Mouse (Mus musculus): ENCODE results near the gene Pde4d.

The Pde4d gene

DNA sequence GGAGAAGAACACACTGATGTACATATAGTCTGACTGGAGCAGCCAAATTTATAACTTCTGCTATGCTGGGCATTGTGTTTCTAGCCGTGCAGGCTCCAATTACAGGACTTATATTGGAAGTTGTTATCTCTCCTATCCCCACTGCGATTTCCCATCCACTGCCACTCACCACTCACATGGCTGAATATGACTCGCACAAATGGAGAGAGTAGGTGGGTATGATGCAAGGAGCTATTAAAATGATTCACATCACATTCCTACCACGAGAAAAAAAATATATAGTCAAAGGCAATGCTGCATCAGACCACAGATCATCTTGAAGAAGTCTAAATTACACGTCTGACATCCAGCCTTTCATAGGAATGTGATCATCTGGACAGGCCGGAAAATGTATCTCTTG is 725.5 kb downstream of the Pde4d start:
- DNase-seq (ENCODE audit: low spot score): no peak

DNA sequence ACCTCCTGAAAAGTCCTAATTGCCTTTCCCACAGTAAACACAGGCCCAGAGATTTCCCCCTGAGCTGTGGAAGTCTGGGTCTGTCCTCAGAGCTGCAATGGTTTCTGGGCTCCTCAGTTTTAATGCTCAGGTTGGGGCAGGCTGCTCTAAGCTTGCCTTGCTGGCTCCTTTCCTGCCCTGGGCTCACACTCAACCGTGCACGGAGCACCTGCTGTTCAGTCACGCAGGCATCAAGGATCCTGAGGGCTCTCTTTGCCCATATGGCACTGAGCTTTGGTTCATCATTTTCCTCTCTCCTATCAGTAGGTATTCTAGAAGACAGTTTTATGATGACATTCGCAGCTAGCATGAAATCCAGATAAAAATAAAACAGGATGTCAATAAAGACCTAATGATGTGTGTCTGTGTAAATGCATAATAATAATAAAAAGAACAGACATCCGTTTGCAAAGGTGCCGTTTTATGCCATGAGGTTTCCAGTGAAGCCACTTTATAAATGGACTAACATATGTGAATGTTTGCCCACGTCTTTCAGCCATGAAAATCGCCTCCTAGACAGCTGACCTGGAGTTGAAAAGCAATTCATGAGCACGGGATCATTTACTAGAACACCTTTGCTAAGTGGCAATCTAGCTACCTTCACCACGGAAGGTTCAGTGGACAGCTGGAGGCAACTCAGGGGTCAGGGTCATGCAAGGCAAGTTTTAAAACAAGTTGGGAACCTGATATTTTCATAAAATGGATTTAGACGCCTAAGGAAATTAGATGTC is 726.3 kb downstream of the Pde4d start:
- no peak for DNase-seq (ENCODE audit: low spot score)

DNA sequence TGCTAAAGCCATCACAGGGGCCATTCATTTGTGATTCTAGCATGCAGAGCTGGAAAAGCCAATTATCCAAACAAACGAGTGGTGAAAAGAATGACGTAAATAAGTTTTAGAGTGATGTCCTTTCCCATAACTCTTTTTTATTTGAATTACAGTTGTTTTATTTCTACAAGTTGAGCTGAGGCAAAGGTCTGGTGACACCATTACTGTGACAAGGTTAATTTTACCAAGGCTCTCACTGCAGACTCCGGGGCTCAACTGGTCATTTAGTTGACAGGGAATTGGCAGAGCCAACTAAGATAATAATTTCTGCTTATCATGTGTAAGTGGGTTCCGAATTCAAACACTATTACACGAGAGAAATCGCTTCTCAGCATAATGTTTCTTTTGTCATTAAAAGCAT is 731.6 kb downstream of the Pde4d start:
- DNase-seq (ENCODE audit: low spot score): no peak

DNA sequence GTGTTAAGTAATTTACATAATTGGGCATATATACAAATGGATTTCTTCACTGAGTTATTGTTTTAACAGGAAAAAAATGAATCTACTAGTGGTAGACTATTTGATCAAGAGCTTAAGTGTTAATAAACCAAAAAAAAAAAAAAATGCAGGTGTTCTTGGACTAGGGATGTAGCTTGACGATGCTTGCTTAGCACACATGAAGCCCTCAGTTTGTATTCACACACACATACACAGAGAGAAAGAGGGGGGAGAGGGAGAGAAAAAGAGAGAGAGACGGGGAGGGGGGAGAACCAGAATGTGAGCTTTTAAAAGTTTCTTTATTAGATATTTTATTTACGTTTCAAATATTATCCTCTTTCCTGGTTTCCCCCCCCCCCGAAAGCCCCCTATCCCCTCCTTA is 740.9 kb downstream of the Pde4d start:
- no peak for DNase-seq (ENCODE audit: low spot score)

DNA sequence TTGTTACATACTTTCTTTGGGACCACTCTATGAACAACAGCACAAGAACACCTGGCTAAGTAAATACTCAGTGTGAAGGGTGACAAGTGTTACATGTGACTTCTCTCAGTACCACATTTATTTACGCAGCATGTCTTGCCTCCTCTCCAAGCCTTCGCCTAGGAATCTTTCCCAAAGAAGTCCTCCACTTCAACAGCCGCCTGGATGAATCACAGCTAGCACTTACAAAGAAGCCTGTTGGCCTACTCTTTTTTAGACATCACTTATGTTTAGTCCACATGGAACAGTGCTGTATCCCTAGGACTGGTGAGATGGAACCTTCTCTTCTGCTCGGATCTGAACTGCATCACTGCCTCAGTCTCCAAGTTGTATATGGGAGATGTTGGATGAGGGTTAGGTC is 741.4 kb downstream of the Pde4d start:
- DNase-seq (ENCODE audit: low spot score): no peak

DNA sequence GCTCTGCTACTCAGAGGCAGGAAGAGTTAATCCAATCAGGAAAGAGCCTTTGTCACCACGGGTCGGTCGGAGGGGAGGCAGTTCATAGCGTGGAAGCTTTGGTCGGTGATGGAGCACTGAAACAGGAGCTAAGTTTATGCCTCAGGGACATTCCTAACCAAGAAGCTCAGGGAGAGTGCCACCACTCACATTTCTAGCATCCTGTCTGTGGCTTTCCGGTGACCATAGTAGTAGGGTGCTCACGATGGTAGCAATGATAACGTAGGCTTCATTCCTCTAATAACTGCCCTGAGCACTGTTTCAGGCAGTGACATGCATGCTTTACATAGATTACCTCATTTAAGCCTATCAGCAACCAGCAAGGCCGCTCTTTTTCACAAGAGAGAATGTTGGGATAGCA is 755.8 kb downstream of the Pde4d start:
- no peak for DNase-seq (ENCODE audit: low spot score)

DNA sequence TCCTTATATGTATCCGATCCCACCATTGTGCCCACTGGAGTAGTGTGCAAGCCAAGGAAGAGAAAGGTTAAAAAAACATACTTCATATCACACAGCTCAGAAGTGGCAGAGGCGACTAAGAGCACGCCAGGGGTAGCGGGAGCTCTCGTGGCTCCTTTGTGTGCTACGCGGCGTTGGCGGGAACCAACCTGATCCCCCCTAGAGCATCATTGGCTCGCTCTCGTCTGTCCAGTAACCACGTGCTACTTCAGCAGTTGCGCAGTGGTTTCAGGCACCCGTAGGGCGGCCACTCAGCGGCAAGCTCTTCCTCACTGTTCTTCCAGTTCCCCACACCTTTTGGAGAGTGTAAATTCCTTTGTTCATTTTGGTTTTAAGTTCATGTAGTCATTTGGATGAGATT is 758.9 kb downstream of the Pde4d start:
- no peak for DNase-seq (ENCODE audit: low spot score)

DNA sequence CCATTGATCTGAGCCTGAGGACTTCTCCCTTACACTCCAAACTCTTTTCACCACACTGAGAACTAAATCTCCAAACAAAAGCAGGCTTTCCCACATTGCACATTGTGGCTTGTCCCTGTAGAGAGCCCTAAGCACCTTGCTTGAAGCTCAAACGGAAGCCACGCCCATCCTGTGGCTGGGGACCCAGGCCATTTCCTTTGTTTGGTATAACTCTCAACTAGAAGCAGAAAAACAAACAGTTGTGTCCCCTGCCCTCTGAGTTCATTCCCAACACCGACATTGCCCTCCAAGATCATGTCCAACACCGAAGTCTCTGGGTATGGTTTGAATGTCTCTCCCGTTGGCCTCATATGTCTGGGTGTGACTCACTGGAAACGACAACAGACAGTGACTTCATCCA is 759.7 kb downstream of the Pde4d start:
- no peak for DNase-seq (ENCODE audit: low spot score)

DNA sequence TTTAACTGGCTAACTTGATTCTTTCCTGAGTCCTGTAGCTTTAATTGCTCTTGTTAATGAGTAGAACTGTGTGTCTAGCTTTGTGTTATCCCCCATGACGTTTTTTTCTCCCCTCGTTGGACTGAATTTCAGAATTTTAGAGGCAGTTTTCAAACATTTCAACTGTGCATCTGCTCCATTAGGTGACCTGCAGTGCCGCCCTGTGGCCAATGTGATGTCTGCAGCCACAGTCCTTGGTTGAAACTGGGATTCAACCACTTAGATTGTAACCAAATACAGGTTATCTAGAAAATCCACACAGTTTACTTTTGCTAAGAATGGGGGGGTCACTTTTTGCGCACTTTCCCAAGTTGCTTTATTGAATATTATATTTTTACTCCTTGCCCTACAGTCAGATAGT is 760.7 kb downstream of the Pde4d start:
- no peak for DNase-seq (ENCODE audit: low spot score)

DNA sequence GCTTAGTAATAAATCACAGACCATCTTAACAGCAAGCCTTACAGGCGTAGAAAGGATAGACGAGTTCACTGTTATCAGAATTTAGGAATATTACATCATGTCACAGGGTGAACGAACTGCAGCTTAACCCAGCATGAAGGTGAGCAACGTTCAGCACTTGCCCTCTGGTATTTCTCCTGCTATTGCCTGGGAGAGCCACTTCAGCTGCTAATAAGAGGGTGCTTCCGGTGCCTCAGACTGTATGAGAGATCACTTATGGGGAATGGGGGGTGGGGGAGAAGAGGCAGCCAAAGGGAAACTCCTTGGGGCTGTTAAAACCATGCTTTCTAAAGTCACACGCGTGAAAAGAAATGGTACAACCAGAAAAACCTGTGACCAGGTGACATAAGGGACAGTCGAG is 761.7 kb downstream of the Pde4d start:
- DNase-seq (ENCODE audit: low spot score): no peak

DNA sequence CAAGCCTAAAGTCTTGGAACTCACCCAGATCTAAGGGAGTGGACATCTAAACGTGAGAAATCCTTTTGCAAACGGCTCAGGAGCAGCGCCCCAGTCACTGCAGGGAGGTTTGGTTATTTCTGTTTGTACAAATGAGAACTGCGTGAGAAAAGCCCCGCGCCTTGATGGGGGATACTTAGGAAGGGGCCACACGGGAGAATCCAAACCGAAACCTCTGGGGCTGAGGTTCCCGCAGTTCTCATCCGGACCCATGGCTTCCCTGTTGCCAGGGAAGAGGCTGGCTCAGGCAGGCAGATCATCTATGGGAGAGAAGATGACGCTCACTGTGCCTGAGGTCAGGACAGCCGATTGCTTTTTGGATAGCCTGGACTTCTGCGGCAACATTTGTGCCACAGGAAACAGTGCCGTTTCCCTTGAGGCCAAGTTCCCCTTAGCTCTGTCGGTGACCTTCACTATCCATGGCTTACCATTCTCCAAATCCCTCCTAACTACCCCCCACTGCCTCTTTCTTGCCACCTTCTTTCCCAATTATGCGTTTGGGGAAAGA is 762.3 kb downstream of the Pde4d start:
- no peak for DNase-seq (ENCODE audit: low spot score)

DNA sequence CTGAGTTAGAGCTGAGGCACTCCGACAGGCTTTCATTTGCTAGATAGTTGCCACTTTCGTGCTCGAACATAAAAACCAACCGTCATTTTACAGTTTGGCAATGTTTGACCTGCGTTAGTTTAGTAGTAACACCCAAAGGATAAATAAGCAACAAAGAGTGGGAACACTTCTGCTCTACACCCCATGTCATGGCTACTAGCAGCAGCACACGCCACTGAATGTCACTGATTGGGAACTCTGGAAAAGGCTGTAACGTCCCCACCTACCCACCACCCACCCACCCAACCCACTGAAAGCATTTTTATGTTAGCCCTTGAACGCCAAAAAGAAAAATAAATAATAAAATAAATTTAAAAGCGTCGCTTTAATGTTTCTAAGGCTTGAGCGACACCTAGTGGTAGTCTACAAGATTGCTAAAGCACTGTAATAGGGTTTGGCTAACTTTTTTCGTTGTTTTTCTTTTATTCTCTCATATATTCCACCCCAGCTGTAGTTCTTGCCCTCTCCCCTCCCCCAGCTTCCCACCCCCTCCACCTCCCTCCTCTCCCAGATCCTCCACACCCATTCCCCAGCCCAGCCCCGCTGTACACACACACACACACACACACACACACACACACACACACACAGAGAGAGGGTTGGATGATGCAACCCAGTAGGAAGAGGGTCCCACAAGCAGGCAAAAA is 763.2 kb downstream of the Pde4d start:
- DNase-seq (ENCODE audit: low spot score): no peak

DNA sequence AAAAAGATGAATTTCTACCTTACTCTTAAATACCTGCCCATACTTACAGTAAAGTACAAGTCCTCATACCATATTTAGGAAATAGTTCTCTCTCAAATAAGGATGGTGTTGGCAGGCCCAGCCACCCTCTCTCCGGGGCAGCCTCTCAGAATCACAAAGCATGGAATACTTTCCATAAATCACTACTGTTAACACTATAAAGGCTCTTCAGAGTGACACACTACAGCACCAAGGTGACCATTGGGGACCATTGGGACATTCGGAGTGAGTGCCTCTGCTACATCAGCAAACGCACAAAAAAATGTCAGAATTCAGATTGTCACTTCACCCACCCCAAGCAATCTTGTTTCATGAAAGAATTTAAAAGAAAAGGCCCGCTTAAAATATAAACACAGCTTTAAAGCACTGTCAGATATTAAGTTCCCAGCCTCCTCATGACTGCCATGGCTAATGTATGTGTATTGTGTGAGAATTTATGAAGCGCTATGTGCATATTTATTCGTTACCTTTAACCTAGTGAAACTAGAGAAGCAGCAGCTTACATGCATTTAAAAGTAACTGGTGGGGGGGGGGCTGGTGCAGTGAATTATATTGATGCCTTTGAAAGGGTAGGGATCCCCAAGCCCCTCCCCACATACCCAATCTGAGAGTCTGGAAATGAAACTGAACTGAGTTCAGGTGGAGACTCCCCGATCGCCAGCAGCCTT is 769.4 kb downstream of the Pde4d start:
- DNase-seq (ENCODE audit: low spot score): no peak

DNA sequence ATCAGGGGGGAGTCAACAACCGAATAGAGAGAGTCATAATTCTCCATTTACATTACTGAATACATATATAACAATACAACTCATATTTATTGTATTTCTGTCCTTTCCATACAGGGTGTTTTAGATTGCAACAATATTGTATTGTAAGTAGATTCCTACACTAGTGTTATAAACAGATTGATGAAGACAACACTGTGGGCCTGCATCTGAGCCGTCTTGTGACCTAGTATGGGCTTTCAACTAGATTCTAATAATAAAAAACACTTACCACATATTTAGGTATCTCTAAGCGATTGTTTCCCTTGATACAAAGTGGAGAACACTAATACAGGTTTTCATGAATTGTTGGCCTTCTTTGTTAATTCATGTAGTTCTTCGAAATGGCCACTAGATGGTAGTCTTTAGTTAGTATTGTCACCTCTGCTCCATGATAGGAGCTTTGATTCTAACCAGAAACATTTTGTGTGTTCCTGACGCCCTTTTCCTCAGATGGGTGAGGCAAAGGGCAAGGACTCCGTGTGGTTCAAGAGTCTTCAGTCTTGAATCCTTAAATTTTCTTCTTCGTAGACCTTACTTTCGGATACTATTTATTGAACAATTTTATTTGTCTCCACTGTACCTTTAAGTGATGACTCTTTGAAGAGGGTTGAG is 779.3 kb downstream of the Pde4d start:
- no peak for DNase-seq (ENCODE audit: low spot score)

DNA sequence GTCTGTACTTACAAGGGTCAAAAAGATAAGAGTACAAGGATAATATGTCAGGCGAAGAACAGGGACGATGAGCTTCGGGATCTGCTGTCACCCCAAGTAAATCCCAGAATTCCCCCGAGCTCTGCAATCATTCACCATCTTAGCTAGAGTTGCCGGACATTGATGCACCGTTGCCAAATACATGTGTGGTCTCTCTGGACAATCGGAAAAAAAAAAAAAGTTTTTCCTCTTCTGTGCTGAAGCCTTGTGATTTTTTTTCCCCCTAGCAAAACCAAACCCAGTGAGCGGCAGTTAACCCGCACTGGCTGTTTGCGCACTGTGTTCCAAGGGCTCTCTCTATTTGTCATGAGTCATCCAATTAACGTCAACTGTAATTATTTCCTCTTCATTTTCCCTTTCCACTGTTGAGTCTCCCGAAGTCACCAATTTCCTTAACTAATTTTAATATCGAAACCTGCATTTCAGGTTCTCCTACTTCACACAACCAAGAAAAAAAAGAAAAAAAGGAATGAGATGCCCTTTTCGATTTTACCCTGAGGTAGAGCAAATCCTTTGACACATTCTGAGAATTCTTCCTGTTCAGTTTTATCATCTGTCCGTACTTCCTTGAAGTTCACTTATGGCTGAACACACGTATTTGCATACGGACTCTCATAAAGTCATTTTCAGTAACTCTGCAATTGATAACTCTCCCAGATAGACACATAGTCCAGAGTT is 780.0 kb downstream of the Pde4d start:
- no peak for DNase-seq (ENCODE audit: low spot score)

DNA sequence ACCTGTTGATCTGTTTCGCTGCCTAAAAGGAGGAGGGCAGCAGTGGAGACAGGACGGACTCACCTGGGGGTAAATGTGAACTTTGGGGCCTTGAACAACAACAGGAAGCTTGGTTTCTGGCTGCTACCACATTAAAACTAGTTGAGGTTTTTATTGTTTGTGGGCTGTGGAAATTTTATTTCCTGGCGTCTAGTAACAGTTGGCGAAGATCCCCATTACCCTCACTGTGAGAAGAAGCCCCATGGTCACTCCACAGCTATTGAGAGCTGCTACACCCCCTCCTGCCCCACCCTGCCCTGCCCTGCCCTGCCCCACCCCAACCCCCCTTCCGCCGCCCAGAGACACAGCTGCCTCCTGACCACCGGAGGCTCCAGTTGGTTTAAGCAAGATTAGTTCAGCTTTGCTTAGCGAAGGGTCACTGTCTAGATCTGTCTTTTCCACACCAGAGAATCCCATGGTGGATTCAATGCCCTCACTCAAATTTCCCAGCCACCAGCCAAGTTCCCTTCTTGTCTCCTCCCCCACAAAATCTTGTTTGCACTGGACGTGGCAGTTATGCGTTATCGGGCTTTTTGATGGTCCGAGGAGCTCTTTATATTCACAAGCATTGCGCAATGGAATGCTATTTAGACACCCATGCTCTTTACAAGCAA is 780.7 kb downstream of the Pde4d start:
- no peak for DNase-seq (ENCODE audit: low spot score)

DNA sequence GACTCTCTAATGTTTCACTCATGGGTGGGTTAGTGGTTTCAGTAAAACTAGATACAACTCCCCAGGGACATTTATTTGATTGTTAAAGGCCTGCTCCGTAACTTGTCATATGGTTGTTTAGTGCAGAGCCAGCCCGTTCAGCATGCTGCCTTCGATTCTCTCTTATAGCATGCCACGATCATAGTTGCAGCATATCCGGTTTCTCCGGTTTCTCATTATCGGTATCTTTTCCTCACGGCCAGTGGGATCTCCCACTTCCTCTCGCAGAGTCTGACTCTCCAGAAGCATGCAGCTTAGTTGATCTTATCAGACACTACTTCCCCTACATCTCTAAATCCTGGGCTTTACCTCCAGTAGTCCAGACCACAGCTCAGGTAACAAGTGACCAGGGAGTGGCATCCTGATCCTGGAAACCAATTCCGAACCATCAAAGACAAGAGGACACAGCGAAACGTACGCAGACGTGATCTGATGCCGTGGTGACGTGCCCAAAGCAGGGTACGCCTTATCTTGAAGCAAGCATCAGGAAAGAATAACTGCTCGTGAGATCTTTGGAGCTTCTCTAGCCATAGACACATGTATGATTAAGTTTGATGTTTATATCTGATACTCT is 782.2 kb downstream of the Pde4d start:
- DNase-seq (ENCODE audit: low spot score): no peak

DNA sequence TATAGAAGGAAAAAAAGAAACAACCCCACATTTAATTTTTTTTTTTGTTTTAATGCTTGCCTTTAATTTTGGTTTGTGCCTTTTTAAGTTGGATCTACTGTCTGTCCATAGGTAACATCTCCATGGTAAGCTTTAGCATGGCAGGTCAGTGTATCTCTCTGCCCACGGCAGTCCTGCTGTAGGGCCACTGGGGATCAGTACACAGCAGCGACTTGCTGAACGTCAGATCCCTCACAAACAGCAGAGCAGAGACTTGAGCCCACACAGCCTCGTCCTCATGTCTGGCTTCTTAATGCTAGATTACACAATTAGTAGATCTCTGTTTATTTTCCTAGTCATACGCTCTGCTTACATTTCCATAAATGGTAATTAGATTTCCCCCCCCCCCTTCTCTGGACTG is 782.8 kb downstream of the Pde4d start:
- no peak for DNase-seq (ENCODE audit: low spot score)

DNA sequence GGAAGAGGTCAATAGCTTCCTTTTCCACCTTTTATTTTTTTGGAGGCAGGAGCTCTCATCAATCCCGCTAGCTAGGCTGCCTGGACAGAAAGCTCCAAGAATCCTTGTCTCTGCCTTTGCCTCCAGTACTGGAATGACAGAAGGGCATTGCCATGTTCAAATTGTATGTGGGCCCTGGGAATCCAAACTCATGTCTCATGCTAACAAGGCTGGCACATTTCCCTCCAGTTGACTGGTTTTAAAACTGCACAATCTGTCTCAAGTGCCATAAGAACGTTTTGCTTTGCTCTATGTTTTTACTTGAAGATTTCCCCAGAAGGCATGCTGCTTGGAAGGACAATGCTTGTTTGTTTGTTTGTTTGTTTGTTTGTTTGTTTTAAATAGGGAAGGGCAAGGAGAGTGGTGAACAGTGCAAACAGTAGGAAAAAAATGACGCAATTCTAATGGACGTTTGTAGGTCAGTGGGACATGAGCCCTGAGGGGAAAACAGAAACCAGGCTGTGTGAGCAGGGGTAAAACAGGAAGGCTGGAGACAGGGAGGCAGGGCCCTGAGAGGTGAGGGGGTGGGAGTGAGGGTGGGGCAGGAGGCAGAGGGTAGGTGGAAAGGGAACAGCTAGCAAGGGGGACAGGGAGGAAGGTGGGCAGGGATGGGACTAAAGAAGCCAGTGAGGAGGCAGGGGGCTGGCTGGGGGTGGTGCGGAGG is 784.3 kb downstream of the Pde4d start:
- no peak for DNase-seq (ENCODE audit: low spot score)

DNA sequence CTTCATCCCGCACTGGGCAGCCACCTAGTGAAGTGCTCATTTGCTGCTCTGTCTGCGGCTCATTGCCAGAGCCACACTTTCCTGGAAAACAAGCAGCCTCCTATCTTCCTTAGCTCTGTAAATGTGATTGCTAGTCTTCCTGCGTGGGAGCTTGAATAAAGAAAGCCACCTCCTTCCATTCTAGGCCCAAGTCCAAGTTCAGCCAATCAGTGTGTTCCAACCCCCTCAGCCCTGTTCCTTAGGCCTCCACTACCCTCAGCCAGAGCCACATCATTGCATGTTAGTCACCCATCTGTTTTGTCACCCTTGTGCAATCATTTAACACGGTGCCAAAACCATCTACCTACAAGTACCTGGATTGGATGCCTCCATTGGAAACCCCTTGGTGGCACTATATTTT is 786.3 kb downstream of the Pde4d start:
- DNase-seq (ENCODE audit: low spot score): no peak

All from ovary, adult 18-20 months (tissue).